Mouse (Mus musculus) CH12.LX (cell line): ENCODE data around the gene Lef1.

Experiments used
- CHD1 ChIP-seq: IDR thresholded peaks from 2 replicates; pipeline ENCODE4 v1.6.1; 2012; ENCODE audit warnings: low read depth, low read length, improper control_type of control experiment, inconsistent platforms
- CTCF ChIP-seq, 2 experiments: IDR thresholded peaks in 1 of 2; conservative IDR thresholded peaks in 1 of 2; 2 replicates each; pipeline ENCODE4 v1.5.1; 2011 to 2012; ENCODE audit warnings: low read depth in 2 of 2, low read length in 2 of 2, improper control_type of control experiment in 1 of 2, inconsistent platforms in 1 of 2, mild to moderate bottlenecking in 1 of 2, moderate library complexity in 1 of 2
- POLR2AphosphoS2 ChIP-seq: IDR thresholded peaks from 2 replicates; pipeline ENCODE4 v1.6.1; 2011; ENCODE audit warnings: low read depth, low read length, improper control_type of control experiment
- USF2 ChIP-seq: conservative IDR thresholded peaks from 2 replicates; pipeline ENCODE4 v1.6.1; 2011; ENCODE audit warnings: low read depth, low read length, improper control_type of control experiment

- TF ChIP-seq POLR2AphosphoS2: no peak
- no peak for TF ChIP-seq CTCF (conservative IDR thresholded peaks at IDR 0.05 in 1 of 2, IDR thresholded peaks at IDR 0.05 in 1 of 2; ENCODE audit: low read depth in 2 of 2, low read length in 2 of 2)
- no peak for TF ChIP-seq CHD1
- no peak for TF ChIP-seq USF2
These were observed 43.6 kb downstream of the Lef1 start for GRCm38 (mm10) chr3:131153896-131154295.
